Mouse (Mus musculus) mature B cell (primary cell): ENCODE results near the gene Sap25.
"Not testable (repeated sequence)": the region's sequence is repeated elsewhere in the genome, so short reads cannot be mapped to it uniquely, and the experiment has no call there.

Source experiments
- in situ Hi-C: fragments of 300-500 bp; cut with MboI; formaldehyde crosslinking; loops from 2 replicates; pipeline ENCODE4 v1.14.3; 2019

Sap25 gene

GRCm38 (mm10) chr5:137641054-137641453 lies at the start of gene Sap25:
Gene Sap25 (plus strand): TSS chr5:137641334.
- in situ Hi-C loops: no loop called here

GRCm38 (mm10) chr5:137595921-137596320 lies 45.2 kb upstream of the Sap25 start:
- in situ Hi-C loops: no loop called here

GRCm38 (mm10) chr5:137596601-137597261 lies 44.4 kb upstream of the Sap25 start:
- in situ Hi-C loops: no loop called here

GRCm38 (mm10) chr5:137597625-137598024 lies 43.5 kb upstream of the Sap25 start:
- in situ Hi-C loops: no loop called here

- in situ Hi-C loops: no loop called here
These were observed 42.9 kb upstream of the Sap25 start for GRCm38 (mm10) chr5:137598100-137598826.

GRCm38 (mm10) chr5:137599600-137599999 lies 41.5 kb upstream of the Sap25 start:
- in situ Hi-C loops: no loop called here

GRCm38 (mm10) chr5:137600281-137600618 lies 40.9 kb upstream of the Sap25 start:
- in situ Hi-C loops: no loop called here

GRCm38 (mm10) chr5:137600619-137601364 lies 40.3 kb upstream of the Sap25 start, which contains the start of gene Mospd3:
Gene Mospd3 (minus strand): TSS chr5:137601058.
- in situ Hi-C loops: no loop called here

- in situ Hi-C loops: no loop called here
These were observed 39.8 kb upstream of the Sap25 start for GRCm38 (mm10) chr5:137601365-137601729.

GRCm38 (mm10) chr5:137607860-137608653 lies 33.1 kb upstream of the Sap25 start:
- in situ Hi-C loops: no loop called here

GRCm38 (mm10) chr5:137608654-137609190 lies 32.4 kb upstream of the Sap25 start:
- in situ Hi-C loops: no loop called here

- in situ Hi-C loops: no loop called here
These were observed 31.8 kb upstream of the Sap25 start for GRCm38 (mm10) chr5:137609292-137609691.

GRCm38 (mm10) chr5:137610056-137610455 lies 31.1 kb upstream of the Sap25 start:
- in situ Hi-C loops: no loop called here

- in situ Hi-C loops: no loop called here
These were observed 30.4 kb upstream of the Sap25 start for GRCm38 (mm10) chr5:137610548-137611244.

GRCm38 (mm10) chr5:137611245-137611602 lies 29.9 kb upstream of the Sap25 start:
- in situ Hi-C loops: no loop called here

GRCm38 (mm10) chr5:137613076-137613475 lies 28.1 kb upstream of the Sap25 start:
- in situ Hi-C loops: no loop called here

GRCm38 (mm10) chr5:137613550-137613949 lies 27.6 kb upstream of the Sap25 start, which contains the start of gene Pcolce:
Gene Pcolce (minus strand): TSS chr5:137613784.
- in situ Hi-C loops: no loop called here

GRCm38 (mm10) chr5:137614921-137615320 lies 26.2 kb upstream of the Sap25 start:
- in situ Hi-C loops: not testable (repeated sequence)

- in situ Hi-C loops: no loop called here
These were observed 25.8 kb upstream of the Sap25 start for GRCm38 (mm10) chr5:137615347-137615746.

- in situ Hi-C loops: no loop called here
These were observed 17.1 kb upstream of the Sap25 start for GRCm38 (mm10) chr5:137623937-137624530.

GRCm38 (mm10) chr5:137627991-137628390 lies 13.1 kb upstream of the Sap25 start:
- in situ Hi-C loops: no loop called here
